Mouse (Mus musculus): ENCODE results near the gene Mall. TPM values are rescaled to one million over a fixed set of nuclear protein-coding genes. Genes with fewer than 3 reads are reported as not detected.

Gene Mall
- polyA plus RNA-seq, 1 experiment from 2014 or later: 141 TPM

GRCm38 (mm10) chr2:127749376-127749775, 19.6 kb upstream of the Mall start:
- 67% methylated on average over 1 of the region's 1 CpGs for WGBS
- Histone ChIP-seq H3K4me3 (ENCODE audit: low read depth, low read length) (no peak overlapping the region), H3K9ac (ENCODE audit: low read depth, low read length) (no peak overlapping the region), H3K27ac (ENCODE audit: low read depth, low read length) (no peak overlapping the region), H3K4me2 (replicated peaks; ENCODE audit: low read depth) (no peak overlapping the region), H3K4me1 (replicated peaks; ENCODE audit: control insufficient read depth, insufficient read depth, low read length) (0 out of 2 replicates have a peak, but pooled peaks cover 5% of the 10 kb centered on the region), H3K27me3 (replicated peaks; ENCODE audit: control insufficient read depth, insufficient read depth, low read length) (no peaks in the 10 kb centered on the region), H3K9me3 (ENCODE audit: control insufficient read depth) (no peaks in the 10 kb centered on the region), H3K36me3 (ENCODE audit: control insufficient read depth, insufficient read depth) (no peaks in the 10 kb centered on the region)
- TF ChIP-seq CTCF (IDR thresholded peaks at IDR 0.05; ENCODE audit: low read depth): no peak
- ATAC-seq: no peak

DNA sequence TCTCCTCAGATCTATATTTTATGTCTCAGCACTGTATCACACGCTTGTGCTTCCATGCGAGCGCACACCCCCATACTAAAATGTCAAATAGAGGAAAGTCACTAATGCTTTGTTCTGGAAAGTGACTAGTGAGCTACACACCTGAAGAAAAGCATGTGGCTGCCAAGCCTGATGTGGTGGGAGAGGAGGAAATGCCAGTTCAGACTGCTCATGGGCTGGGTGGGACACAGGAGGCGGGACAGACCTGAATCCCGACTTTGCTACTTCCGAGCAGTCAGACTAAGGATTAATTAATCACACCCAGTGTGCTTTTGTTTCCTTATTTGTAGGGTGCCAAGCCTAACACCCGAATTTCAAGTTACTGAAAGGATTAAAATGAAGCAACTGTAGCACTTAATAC, 18.6 kb upstream of the Mall start:
- Histone ChIP-seq H3K27me3 (replicated peaks; ENCODE audit: control insufficient read depth, insufficient read depth, low read length) (no peaks in the 10 kb centered on the region), H3K27ac (ENCODE audit: low read depth, low read length) (no peak overlapping the region), H3K9ac (ENCODE audit: low read depth, low read length) (no peak overlapping the region), H3K4me3 (ENCODE audit: low read depth, low read length) (no peak overlapping the region), H3K4me2 (replicated peaks; ENCODE audit: low read depth) (no peak overlapping the region), H3K9me3 (ENCODE audit: control insufficient read depth) (no peaks in the 10 kb centered on the region), H3K4me1 (replicated peaks; ENCODE audit: control insufficient read depth, insufficient read depth, low read length) (0 out of 2 replicates have a peak, but pooled peaks cover 7% of the 10 kb centered on the region), H3K36me3 (ENCODE audit: control insufficient read depth, insufficient read depth) (no peaks in the 10 kb centered on the region)
- 73% methylated on average over 7 of the region's 7 CpGs for WGBS
- ATAC-seq: no peak
- TF ChIP-seq CTCF (IDR thresholded peaks at IDR 0.05; ENCODE audit: low read depth): no peak

DNA sequence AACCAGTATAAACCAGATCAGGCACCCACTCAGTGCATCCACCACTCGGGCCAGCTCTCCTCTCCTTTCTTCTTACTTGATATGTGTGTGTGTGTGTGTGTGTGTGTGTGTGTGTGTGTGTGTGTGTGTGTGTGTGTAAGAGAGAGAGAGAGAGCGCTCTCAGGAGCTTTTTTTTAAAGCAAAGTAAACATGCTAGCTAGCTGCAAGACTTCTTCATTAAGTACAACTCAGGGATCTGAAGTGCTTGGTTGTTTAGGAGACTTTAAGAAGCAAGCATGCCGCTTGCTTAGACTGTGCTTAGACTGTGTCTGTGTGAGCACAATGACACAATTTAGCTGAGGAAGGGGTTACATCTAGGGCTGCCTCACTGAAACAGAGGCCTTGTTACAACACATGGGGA, 12.9 kb upstream of the Mall start:
- Histone ChIP-seq H3K36me3 (ENCODE audit: control insufficient read depth, insufficient read depth) (no peaks in the 10 kb centered on the region; the same call in 1 of the 2 replicates), H3K4me2 (replicated peaks; ENCODE audit: low read depth) (no peak overlapping the region), H3K4me1 (replicated peaks; ENCODE audit: control insufficient read depth, insufficient read depth, low read length) (0 out of 2 replicates have a peak, but pooled peaks cover 7% of the 10 kb centered on the region), H3K27ac (ENCODE audit: low read depth, low read length) (peak overlapping the region; percentile 22; the same call in 1 of the 2 replicates), H3K27me3 (replicated peaks; ENCODE audit: control insufficient read depth, insufficient read depth, low read length) (no peaks in the 10 kb centered on the region), H3K9ac (ENCODE audit: low read depth, low read length) (no peak overlapping the region), H3K9me3 (ENCODE audit: control insufficient read depth) (no peaks in the 10 kb centered on the region), H3K4me3 (ENCODE audit: low read depth, low read length) (no peak overlapping the region)
- 65% methylated on average over 3 of the region's 3 CpGs for WGBS
- no peak for TF ChIP-seq CTCF (IDR thresholded peaks at IDR 0.05; ENCODE audit: low read depth)
- no peak for ATAC-seq

DNA sequence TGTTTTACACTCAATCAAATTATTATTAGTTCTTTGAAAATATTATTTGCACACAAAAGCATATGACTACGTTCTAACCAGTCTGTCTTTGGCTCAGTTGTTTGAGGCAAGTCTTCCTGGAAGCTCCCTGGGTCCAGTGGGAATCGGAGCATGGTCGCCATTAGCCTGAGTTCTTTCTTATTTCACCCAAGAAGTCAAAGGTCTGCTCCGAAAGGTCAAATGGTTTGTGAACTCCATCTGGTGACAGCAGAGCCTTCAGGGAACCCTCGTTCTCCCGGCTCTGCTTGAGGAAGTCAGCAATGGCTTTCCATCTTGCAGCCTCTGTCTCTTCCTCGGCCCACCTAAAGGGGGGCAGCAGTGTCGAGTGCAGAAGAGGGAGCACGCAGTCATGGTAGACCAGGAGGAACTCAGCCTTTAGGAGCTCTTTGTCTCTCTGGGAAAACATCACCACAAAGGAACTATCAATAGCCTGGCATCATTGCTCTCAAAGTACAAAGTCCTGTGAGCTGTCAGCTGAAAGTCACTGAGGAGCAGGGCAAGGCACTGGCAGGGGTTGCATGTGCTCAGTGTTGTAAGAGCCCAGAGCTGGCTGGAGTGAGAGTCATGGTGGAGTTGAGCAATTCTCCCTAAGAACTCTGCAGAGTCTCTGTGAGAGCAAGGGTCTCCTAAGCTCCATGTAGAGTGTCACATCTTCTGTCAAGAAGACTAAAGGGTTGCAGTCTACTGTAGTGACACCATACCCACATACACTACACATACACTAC, 11.2 kb upstream of the Mall start:
- ATAC-seq: peak; percentile 88
- peak overlapping the region; percentile 84 for H3K27ac ChIP-seq (ENCODE audit: low read depth, low read length)
- no peaks in the 10 kb centered on the region; the same call in 1 of the 2 replicates for H3K36me3 ChIP-seq (ENCODE audit: control insufficient read depth, insufficient read depth)
- H3K9ac ChIP-seq (ENCODE audit: low read depth, low read length): no peak overlapping the region
- no peaks in the 10 kb centered on the region for H3K9me3 ChIP-seq (ENCODE audit: control insufficient read depth)
- no peaks in the 10 kb centered on the region for H3K27me3 ChIP-seq (replicated peaks; ENCODE audit: control insufficient read depth, insufficient read depth, low read length)
- TF ChIP-seq CTCF (IDR thresholded peaks at IDR 0.05; ENCODE audit: low read depth): no peak
- H3K4me2 ChIP-seq (replicated peaks; ENCODE audit: low read depth): no peak overlapping the region
- peaks cover 17% of the 10 kb centered on the region for H3K4me1 ChIP-seq (replicated peaks; ENCODE audit: control insufficient read depth, insufficient read depth, low read length)
- 66% methylated on average over 9 of the region's 9 CpGs for WGBS
- no peak overlapping the region for H3K4me3 ChIP-seq (ENCODE audit: low read depth, low read length)

- no peak for ATAC-seq
- Histone ChIP-seq H3K9ac (ENCODE audit: low read depth, low read length) (no peak overlapping the region), H3K27me3 (replicated peaks; ENCODE audit: control insufficient read depth, insufficient read depth, low read length) (no peaks in the 10 kb centered on the region), H3K9me3 (ENCODE audit: control insufficient read depth) (no peaks in the 10 kb centered on the region), H3K4me2 (replicated peaks; ENCODE audit: low read depth) (no peak overlapping the region), H3K27ac (ENCODE audit: low read depth, low read length) (no peak overlapping the region; the same call in 1 of the 2 replicates), H3K36me3 (ENCODE audit: control insufficient read depth, insufficient read depth) (no peaks in the 10 kb centered on the region; the same call in 1 of the 2 replicates), H3K4me3 (ENCODE audit: low read depth, low read length) (no peak overlapping the region), H3K4me1 (replicated peaks; ENCODE audit: control insufficient read depth, insufficient read depth, low read length) (peaks cover 10% of the 10 kb centered on the region)
- 90% methylated on average over 3 of the region's 3 CpGs for WGBS
- peak; percentile 23; the same call in 1 of the 2 replicates for TF ChIP-seq CTCF (IDR thresholded peaks at IDR 0.05; ENCODE audit: low read depth)
Measured at GRCm38 (mm10) chr2:127737885-127738284, 8.2 kb upstream of the Mall start.

DNA sequence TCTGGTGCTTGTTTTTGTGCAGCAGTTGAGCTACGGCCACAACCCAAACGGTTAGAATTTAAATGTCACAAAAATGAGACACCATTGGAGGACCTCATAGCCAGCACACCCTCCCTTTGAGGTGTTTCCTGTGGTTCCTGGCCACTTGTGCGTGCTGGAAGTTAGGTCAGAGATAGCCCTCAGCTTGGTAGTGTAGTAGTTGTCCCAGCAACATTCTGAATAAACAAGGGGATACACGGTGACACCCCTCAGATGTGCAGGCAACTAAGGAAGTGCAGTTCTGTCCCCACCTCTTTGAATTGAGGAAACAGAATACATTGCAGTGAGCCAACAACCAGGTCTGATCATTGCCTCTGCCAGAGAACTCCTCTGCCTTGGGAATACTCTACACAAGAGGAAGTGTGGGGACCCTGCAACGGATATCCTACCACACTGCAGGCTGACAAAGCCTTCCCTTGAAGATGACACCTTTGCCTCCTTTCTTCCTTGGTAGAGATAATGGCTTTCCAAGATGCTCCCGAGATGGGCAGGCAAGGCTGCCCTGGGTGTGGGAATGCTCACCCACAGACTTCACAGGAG, 7.0 kb upstream of the Mall start:
- peak overlapping the region; percentile 95 for H3K27ac ChIP-seq (ENCODE audit: low read depth, low read length)
- no peaks in the 10 kb centered on the region; the same call in 1 of the 2 replicates for H3K36me3 ChIP-seq (ENCODE audit: control insufficient read depth, insufficient read depth)
- H3K4me1 ChIP-seq (replicated peaks; ENCODE audit: control insufficient read depth, insufficient read depth, low read length): peaks cover 10% of the 10 kb centered on the region
- H3K9ac ChIP-seq (ENCODE audit: low read depth, low read length): no peak overlapping the region
- no peak overlapping the region for H3K4me3 ChIP-seq (ENCODE audit: low read depth, low read length)
- ATAC-seq: no peak
- WGBS: 61% methylated on average over 6 of the region's 6 CpGs
- H3K9me3 ChIP-seq (ENCODE audit: control insufficient read depth): no peaks in the 10 kb centered on the region
- H3K4me2 ChIP-seq (replicated peaks; ENCODE audit: low read depth): no peak overlapping the region
- H3K27me3 ChIP-seq (replicated peaks; ENCODE audit: control insufficient read depth, insufficient read depth, low read length): no peaks in the 10 kb centered on the region
- no peak for TF ChIP-seq CTCF (IDR thresholded peaks at IDR 0.05; ENCODE audit: low read depth)
